Mouse (Mus musculus) neutrophil, adult 5-6 weeks (primary cell): ENCODE data around the gene Fgfr2. TPM values are rescaled to one million over a fixed set of nuclear protein-coding genes. Genes with fewer than 3 reads are reported as not detected.
A peak's percentile ranks its signal among the peaks of the same experiment; 100 is the strongest.

Source experiments
- ATAC-seq: fragments of 151-379, 151-347 bp; 2 replicates; pipeline ENCODE4 v1.8.0; 2017; ENCODE audit warnings: mild to moderate bottlenecking, moderate TSS enrichment; ENCODE audit not compliant: insufficient number of reproducible peaks, poor library complexity, low FRiP score, severe bottlenecking; ENCODE audit errors: extremely low read depth
- total RNA-seq: library from RNA; stranded (forward); fragments of 200-1000 nt; gene quantifications from 2 replicates; pipeline ENCODE4 v1.2.3, GENCODE M21; 2017

Fgfr2 gene
- total RNA-seq, 1 experiment from 2014 or later: not detected

DNA sequence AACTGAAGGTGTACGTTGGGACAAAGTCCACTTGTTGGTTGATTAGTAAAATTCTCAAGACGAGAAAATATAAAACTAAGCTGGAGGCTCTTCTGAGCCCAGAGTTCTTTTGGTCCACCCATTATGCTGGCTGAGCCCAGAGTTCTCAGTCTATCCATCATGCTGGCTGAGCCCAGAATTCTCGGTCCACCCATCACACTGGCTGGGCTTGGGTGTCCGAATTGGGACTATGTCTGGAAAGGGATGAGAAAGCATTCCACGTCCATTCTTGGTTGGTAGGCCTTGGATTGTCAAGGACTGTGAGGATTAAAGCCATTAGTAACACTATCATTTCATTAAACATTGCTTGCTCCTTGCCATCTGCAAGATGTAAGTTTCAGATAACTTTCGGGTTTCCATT lies 767.4 kb downstream of the Fgfr2 start:
- ATAC-seq: no peak

DNA sequence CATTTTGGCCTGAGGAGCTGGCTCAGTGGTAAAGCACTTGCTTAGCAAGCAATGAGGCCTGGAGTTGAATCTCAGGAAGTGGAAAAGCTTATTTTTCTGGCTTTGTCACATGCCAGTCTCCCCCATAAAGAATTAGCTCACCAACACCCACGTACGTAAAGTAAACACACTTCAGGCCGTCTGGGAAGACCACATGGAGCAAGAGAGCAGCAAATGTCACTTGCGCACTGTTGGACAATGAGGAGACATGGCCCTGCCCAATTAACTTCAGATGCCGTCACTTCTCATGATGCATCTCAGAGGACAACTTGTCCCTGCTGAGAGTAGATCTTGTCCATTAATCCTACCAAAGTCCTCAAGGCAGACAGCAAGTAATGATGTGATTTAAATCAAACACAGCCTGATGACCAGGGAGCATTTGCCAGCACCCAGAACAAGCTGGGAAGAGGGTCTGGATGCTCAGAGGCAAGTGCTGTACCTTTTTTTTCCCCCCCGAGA lies 774.0 kb downstream of the Fgfr2 start:
- no peak for ATAC-seq

DNA sequence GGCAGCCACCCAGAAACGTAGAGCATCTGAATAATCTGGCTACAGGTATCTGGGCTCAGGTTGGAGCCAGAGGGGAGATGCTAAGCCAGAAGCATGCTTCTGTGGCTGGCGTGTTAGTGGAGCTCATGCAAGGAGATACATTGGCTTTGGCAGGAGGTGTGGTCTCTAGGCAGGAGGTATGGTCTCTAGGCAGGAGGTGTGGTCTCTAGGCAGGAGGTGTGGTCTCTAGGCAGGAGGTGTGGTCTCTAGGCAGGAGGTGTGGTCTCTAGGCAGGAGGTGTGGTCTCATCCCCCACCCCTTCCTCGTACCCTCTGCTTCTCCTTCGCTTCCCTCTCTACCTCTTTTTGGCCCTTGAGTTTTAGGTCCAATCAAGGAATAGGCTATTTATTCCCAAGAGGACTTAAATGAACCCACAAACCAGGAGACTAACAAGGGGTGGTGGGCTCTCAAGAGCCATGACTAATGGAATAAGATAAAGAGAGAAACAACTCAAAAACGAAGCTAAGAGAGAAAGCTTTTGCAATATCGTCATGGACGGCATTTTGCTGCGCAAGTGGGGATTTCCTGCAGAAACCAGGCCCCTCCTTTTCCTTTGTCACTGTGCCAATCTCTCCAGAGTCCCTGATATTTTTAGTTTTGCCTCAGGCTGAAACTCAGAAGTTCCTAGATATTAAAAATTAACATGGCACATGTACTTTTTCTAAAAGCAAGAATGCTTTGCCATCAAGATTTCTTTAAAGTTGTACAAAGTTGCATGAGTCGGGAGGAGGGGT lies 775.7 kb downstream of the Fgfr2 start:
- ATAC-seq: 0 out of 2 replicates have a peak, but pooled peaks have one; percentile 16

GRCm38 (mm10) chr7:132345526-132346070 lies 777.6 kb downstream of the Fgfr2 start:
- ATAC-seq: no peak

DNA sequence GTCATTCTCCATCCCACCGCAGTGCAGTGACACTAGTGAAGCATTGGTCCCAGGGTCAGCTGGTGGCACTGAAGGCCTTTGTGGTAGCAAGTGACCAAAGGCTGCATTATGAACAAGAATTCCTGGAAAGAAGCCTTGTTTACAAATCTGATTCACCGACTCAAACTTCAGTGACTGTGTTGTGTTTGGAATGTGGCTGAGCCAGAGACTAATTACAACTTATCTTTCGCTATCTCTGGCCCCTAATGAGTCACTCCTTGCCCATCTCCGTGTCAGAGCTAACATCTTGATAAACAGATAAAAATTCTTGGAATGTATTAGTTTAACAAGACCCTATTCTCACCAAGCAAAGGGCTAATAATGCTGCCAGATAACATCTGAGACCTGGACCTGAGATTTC lies 778.5 kb downstream of the Fgfr2 start:
- no peak for ATAC-seq

DNA sequence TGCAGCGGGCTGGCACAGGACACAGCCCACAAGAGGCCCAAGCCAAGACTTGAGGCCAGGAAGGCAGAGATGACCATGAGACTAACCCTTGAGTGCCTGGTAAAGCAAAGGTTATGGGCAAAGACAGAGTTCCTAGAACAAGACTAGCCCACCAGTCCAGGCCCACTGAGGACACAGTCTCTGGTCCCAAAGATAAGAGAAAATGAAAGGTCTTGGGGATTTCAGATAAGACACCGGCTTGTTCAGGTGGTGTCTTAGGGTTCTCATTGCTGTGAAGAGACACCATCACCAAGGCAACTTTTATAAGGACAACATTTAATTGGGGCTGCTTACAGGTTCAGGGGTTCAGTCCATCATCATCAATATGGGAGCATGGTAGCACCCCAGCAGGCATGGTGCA lies 779.2 kb downstream of the Fgfr2 start:
- ATAC-seq: no peak

- no peak for ATAC-seq
Observed at GRCm38 (mm10) chr7:132343146-132343545, 780.0 kb downstream of the Fgfr2 start.

- ATAC-seq: no peak
Observed at GRCm38 (mm10) chr7:132339041-132339839, 783.9 kb downstream of the Fgfr2 start.

DNA sequence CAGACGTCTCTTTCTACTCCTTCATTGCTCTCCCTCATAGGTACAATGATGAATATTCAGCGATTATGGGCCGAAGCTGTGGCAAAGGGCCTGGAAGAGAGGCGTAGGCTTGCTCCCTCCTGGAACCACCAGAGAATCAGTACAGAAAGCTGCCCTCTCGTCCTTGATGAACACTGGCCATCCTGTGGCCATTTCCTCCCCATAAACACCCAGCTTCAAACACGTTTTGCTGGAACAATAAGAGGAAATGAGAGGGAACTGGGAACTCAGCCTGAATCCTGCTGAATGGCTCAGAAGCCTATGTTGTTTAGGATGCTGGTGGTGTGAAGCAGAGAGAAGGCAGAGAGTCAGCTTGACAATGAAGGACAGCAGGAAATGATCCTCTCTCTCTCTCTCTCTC lies 784.8 kb downstream of the Fgfr2 start:
- ATAC-seq: no peak

- no peak for ATAC-seq
Observed at GRCm38 (mm10) chr7:132337268-132337917, 785.8 kb downstream of the Fgfr2 start.

DNA sequence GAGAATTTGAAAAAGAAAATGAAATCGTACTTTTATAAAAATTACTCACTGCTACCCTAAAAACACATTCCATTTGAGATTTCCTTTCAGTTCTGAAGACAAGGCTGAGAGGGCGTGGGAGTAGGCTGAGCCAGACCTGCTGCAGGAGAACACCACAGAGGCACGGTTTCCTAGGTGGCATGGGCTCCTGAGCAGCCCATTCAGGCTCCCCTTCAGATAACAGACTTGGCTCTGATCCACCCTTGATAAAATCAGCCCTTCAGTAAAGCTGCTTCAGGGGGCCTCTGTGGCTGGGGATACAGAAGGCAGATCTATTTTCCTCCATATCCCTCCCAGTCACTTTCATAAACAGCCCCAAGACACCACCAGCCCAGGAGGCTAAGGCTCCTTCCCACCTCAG lies 786.4 kb downstream of the Fgfr2 start:
- no peak for ATAC-seq

- peak; percentile 43; the same call in 1 of the 2 replicates for ATAC-seq
Observed at GRCm38 (mm10) chr7:132335367-132335766, 787.8 kb downstream of the Fgfr2 start.

GRCm38 (mm10) chr7:132333078-132333477 lies 790.1 kb downstream of the Fgfr2 start:
- no peak for ATAC-seq

GRCm38 (mm10) chr7:132332176-132332575 lies 791.0 kb downstream of the Fgfr2 start:
- no peak for ATAC-seq

GRCm38 (mm10) chr7:132330179-132330578 lies 793.0 kb downstream of the Fgfr2 start:
- no peak for ATAC-seq

GRCm38 (mm10) chr7:132328648-132329047 lies 794.5 kb downstream of the Fgfr2 start:
- no peak for ATAC-seq

DNA sequence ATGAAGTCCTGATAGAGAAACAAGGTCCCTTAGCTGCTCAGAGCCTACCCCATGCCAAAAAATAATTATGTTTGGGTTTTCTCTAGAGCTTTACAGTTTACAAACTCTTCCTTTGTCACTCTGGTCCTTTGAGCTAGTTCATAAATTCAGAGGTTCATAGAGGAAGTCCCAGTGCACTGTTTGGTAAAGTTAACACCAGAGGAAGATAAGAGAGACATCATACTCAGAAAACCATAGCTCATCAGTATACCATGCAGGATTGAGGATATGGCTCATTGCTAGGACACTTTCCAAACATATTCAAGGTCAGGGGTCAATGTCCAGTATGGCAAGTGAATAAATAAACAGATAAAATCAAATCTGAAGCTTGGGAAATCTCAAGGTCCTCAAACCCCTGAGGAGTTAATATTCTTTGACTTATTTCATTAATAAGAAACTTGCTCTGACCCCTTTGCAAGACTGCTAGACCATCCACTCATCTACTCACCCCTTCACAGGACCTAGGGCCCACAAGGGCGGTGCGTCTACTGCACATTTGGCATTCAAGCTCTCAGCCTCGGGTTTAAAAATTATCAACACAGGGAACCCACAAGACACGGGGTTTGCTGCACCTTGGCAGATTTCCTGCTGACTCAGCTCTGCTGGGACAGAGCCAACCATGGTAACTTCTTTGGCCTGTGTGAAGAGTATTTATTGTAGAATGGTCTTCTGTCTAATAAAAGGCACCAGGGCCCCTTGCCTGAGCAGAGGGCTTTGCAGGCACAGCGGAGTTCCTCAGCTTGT lies 797.4 kb downstream of the Fgfr2 start:
- ATAC-seq: no peak

GRCm38 (mm10) chr7:132323430-132323829 lies 799.7 kb downstream of the Fgfr2 start:
- ATAC-seq: peak; percentile 91
